Comparison of ENCODE assay signal across 12 mouse cellular contexts in the genomic region with DNA sequence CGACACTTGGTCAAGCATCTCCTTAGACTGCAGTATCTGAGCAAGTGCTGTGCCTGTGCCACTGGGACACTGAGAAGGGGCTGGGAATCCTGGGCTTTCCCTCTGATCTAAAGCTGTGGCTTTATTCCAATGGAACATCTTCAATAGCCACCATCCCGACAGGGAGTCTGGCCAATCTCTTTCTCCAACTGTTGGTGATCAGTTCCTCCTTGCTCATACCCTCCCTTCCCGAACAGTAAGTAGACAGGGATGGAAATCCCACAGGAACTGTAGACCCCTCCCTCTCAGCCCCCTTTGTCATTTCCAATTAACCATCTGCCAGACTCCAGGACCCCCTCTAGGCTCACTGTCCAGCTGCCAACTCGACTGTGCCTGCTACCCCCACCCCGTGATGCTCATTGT. TPM values are rescaled to one million over a fixed set of nuclear protein-coding genes. Genes with fewer than 3 reads are reported as not detected.
DNase-seq lines count a peak whose midpoint lies in the region; ATAC-seq lines count a peak whose summit lies in the region.
"Had no signal": no experiment of that assay in that cellular context is flagged by ENCODE, and none has a peak within 500 bp of the region (broad histone marks: within the 10 kb centered on the region; RNA-seq: fewer than 3 reads in every experiment).

No protein-coding gene starts in this region.

- no peak overlapping the region for H3K9ac ChIP-seq in neural tube, embryonic 15.5 days (replicated peaks)
- no peak overlapping the region for H3K9ac ChIP-seq in forebrain, embryonic 16.5 days (replicated peaks; ENCODE audit: low read depth, low read length)
- no peak overlapping the region for H3K9ac ChIP-seq in midbrain, embryonic 12.5 days (replicated peaks)

- no peak overlapping the region for H3K4me3 ChIP-seq in neural tube, embryonic 15.5 days (replicated peaks)
- H3K4me3 ChIP-seq in forebrain, embryonic 16.5 days (replicated peaks; ENCODE audit: low read length), result no peak overlapping the region
- no peak overlapping the region for H3K4me3 ChIP-seq in midbrain, embryonic 12.5 days
- H3K4me3 ChIP-seq: layer of hippocampus, adult 2 months had no signal

- H3K27ac ChIP-seq in neural tube, embryonic 15.5 days (replicated peaks), result no peak overlapping the region
- 0 out of 2 replicates have a peak overlapping the region, but pooled peaks have one; percentile 39 for H3K27ac ChIP-seq in forebrain, embryonic 16.5 days (ENCODE audit: low read length)
- H3K27ac ChIP-seq in midbrain, embryonic 12.5 days (replicated peaks), result peak overlapping the region; percentile 76
- H3K27ac ChIP-seq: macrophage had no signal

- H3K4me1 ChIP-seq in neural tube, embryonic 15.5 days, result peaks cover 62% of the 10 kb centered on the region
- peaks cover 50% of the 10 kb centered on the region for H3K4me1 ChIP-seq in forebrain, embryonic 16.5 days (replicated peaks; ENCODE audit: control insufficient read depth, insufficient read depth, low read length)
- peaks cover 64% of the 10 kb centered on the region for H3K4me1 ChIP-seq in midbrain, embryonic 12.5 days

- peak; percentile 30 for DNase-seq in neural tube, embryonic 10.5 days (ENCODE audit: extremely low spot score, low spot score)
- no peak for DNase-seq in kidney, postnatal 10 days
- DNase-seq in kidney, postnatal 36 days, result no peak
- no peak for DNase-seq in adrenal gland, adult 2 months
- DNase-seq: adrenal gland, postnatal 10 days; cerebellum, adult 11-12 months had no signal

- H3K4me2 ChIP-seq in neural tube, embryonic 15.5 days, result no peak overlapping the region
- no peak overlapping the region for H3K4me2 ChIP-seq in forebrain, embryonic 16.5 days (ENCODE audit: low read length)
- H3K4me2 ChIP-seq in midbrain, embryonic 12.5 days (replicated peaks), result peak overlapping the region; percentile 19

- no peaks in the 10 kb centered on the region for H3K36me3 ChIP-seq in neural tube, embryonic 15.5 days
- no peaks in the 10 kb centered on the region for H3K36me3 ChIP-seq in forebrain, embryonic 16.5 days (ENCODE audit: control insufficient read depth, insufficient read depth)
- H3K36me3 ChIP-seq in midbrain, embryonic 12.5 days, result no peaks in the 10 kb centered on the region

- WGBS in neural tube, embryonic 15.5 days, result 14% methylated on average over 5 of the region's 5 CpGs
- 3% methylated on average over 5 of the region's 5 CpGs for WGBS in forebrain, embryonic 16.5 days
- WGBS in midbrain, embryonic 12.5 days, result 6% methylated on average over 5 of the region's 5 CpGs

- ATAC-seq in neural tube, embryonic 15.5 days (ENCODE audit: low FRiP score), result no peak; the same call in 1 of the 2 replicates
- peak; percentile 70 for ATAC-seq in forebrain, embryonic 16.5 days
- ATAC-seq in midbrain, embryonic 12.5 days (ENCODE audit: low FRiP score, low read depth), result peak; percentile 89
- ATAC-seq: intestine, postnatal 0 days had no signal

- H3K27me3 ChIP-seq in neural tube, embryonic 15.5 days (replicated peaks), result no peaks in the 10 kb centered on the region
- no peaks in the 10 kb centered on the region for H3K27me3 ChIP-seq in forebrain, embryonic 16.5 days (replicated peaks; ENCODE audit: control insufficient read depth, insufficient read depth, low read length)
- no peaks in the 10 kb centered on the region for H3K27me3 ChIP-seq in midbrain, embryonic 12.5 days

- H3K9me3 ChIP-seq in neural tube, embryonic 15.5 days (replicated peaks), result no peaks in the 10 kb centered on the region
- H3K9me3 ChIP-seq in forebrain, embryonic 16.5 days (ENCODE audit: control insufficient read depth, low read length), result no peaks in the 10 kb centered on the region
- H3K9me3 ChIP-seq in midbrain, embryonic 12.5 days, result no peaks in the 10 kb centered on the region

RNA-seq across cellular contexts. Expression of gene Kalrn, which starts 11.6 kb away (rescaled TPM):
- polyA plus RNA-seq in neural tube, embryonic 15.5 days (2015; fragmentation: Nextera tagmentation; extraction: Ambion mirVana), result 20.0 and 23.7 TPM in 2 replicates
- 35.4 and 43.9 TPM in 2 replicates for polyA plus RNA-seq in forebrain, embryonic 16.5 days (2015; fragmentation: Nextera tagmentation; extraction: Ambion mirVana)
- 28.9 and 31.9 TPM in 2 replicates for polyA plus RNA-seq in midbrain, embryonic 12.5 days (2016; fragmentation: Nextera tagmentation; extraction: Ambion mirVana)
- total RNA-seq in adrenal gland, adult 2 months (2021), result 1 to 10 TPM; 5.3 to 9.9 TPM
- 1.5 and 1.6 TPM in 2 replicates for polyA plus RNA-seq in adrenal gland, adult 2 months (2012; rRNA removed)
